Mouse (Mus musculus): ENCODE measurements around the gene Fat3. TPM values are rescaled to one million over a fixed set of nuclear protein-coding genes. Genes with fewer than 3 reads are reported as not detected.

The Fat3 gene
- polyA plus RNA-seq, 1 experiment from 2014 or later, result 5.8 TPM

GRCm38 (mm10) chr9:16344902-16345855, 155.9 kb downstream of the Fat3 start:
- H3K4me2 ChIP-seq (replicated peaks), result no peak overlapping the region
- no peak overlapping the region for H3K9ac ChIP-seq
- no peaks in the 10 kb centered on the region for H3K9me3 ChIP-seq
- no peak overlapping the region for H3K4me3 ChIP-seq
- H3K4me1 ChIP-seq, result no peaks in the 10 kb centered on the region; the same call in 1 of the 2 replicates
- H3K27ac ChIP-seq, result no peak overlapping the region
- no peaks in the 10 kb centered on the region for H3K27me3 ChIP-seq
- ATAC-seq (ENCODE audit: low FRiP score, low read depth), result no peak
- 65% methylated on average over 11 of the region's 11 CpGs for WGBS
- no peaks in the 10 kb centered on the region for H3K36me3 ChIP-seq

- no peak for ATAC-seq (ENCODE audit: low FRiP score, low read depth)
- no peak overlapping the region for H3K9ac ChIP-seq
- H3K36me3 ChIP-seq, result no peaks in the 10 kb centered on the region
- no peaks in the 10 kb centered on the region; the same call in 1 of the 2 replicates for H3K4me1 ChIP-seq
- H3K27me3 ChIP-seq, result no peaks in the 10 kb centered on the region
- H3K27ac ChIP-seq, result no peak overlapping the region
- 81% methylated on average over 2 of the region's 2 CpGs for WGBS
- H3K4me2 ChIP-seq (replicated peaks), result no peak overlapping the region
- H3K9me3 ChIP-seq, result no peaks in the 10 kb centered on the region
- no peak overlapping the region for H3K4me3 ChIP-seq
Observed at GRCm38 (mm10) chr9:16343191-16343590, 157.9 kb downstream of the Fat3 start.

- no peak overlapping the region for H3K27ac ChIP-seq
- no peak overlapping the region for H3K4me2 ChIP-seq (replicated peaks)
- H3K27me3 ChIP-seq, result no peaks in the 10 kb centered on the region
- no peaks in the 10 kb centered on the region for H3K36me3 ChIP-seq
- no peaks in the 10 kb centered on the region for H3K9me3 ChIP-seq
- 86% methylated on average over 8 of the region's 8 CpGs for WGBS
- no peak overlapping the region for H3K9ac ChIP-seq
- H3K4me1 ChIP-seq, result no peaks in the 10 kb centered on the region; the same call in 1 of the 2 replicates
- ATAC-seq (ENCODE audit: low FRiP score, low read depth), result no peak
- H3K4me3 ChIP-seq, result no peak overlapping the region
Observed at GRCm38 (mm10) chr9:16342577-16342976, 158.5 kb downstream of the Fat3 start.

GRCm38 (mm10) chr9:16330290-16330984, 170.6 kb downstream of the Fat3 start:
- Histone ChIP-seq H3K4me3 (no peak overlapping the region), H3K9ac (no peak overlapping the region), H3K9me3 (no peaks in the 10 kb centered on the region), H3K4me1 (no peaks in the 10 kb centered on the region), H3K36me3 (no peaks in the 10 kb centered on the region), H3K4me2 (replicated peaks) (no peak overlapping the region), H3K27ac (no peak overlapping the region), H3K27me3 (no peaks in the 10 kb centered on the region)
- ATAC-seq (ENCODE audit: low FRiP score, low read depth), result no peak
- 34% methylated on average over 3 of the region's 3 CpGs for WGBS

- H3K9ac ChIP-seq, result no peak overlapping the region
- no peaks in the 10 kb centered on the region for H3K27me3 ChIP-seq
- no peak for ATAC-seq (ENCODE audit: low FRiP score, low read depth)
- WGBS, result 86% methylated on average over 1 of the region's 1 CpGs
- H3K4me1 ChIP-seq, result no peaks in the 10 kb centered on the region
- H3K9me3 ChIP-seq, result no peaks in the 10 kb centered on the region
- no peaks in the 10 kb centered on the region for H3K36me3 ChIP-seq
- H3K4me3 ChIP-seq, result no peak overlapping the region
- H3K4me2 ChIP-seq (replicated peaks), result no peak overlapping the region
- H3K27ac ChIP-seq, result no peak overlapping the region
Observed at GRCm38 (mm10) chr9:16318957-16319356, 182.1 kb downstream of the Fat3 start.

- H3K9ac ChIP-seq, result no peak overlapping the region
- no peak for ATAC-seq (ENCODE audit: low FRiP score, low read depth)
- no peak overlapping the region for H3K4me3 ChIP-seq
Observed at GRCm38 (mm10) chr9:16312599-16313197, 188.4 kb downstream of the Fat3 start.

GRCm38 (mm10) chr9:16310855-16311848, 189.9 kb downstream of the Fat3 start:
- Histone ChIP-seq H3K4me1 (no peaks in the 10 kb centered on the region), H3K4me3 (no peak overlapping the region), H3K9me3 (no peaks in the 10 kb centered on the region), H3K27me3 (no peaks in the 10 kb centered on the region), H3K4me2 (replicated peaks) (no peak overlapping the region), H3K9ac (no peak overlapping the region), H3K36me3 (no peaks in the 10 kb centered on the region), H3K27ac (no peak overlapping the region)
- 54% methylated on average over 5 of the region's 5 CpGs for WGBS
- no peak for ATAC-seq (ENCODE audit: low FRiP score, low read depth)

More at GRCm38 (mm10) chr9:16312599-16313197, 188.4 kb downstream of the Fat3 start:
- H3K27ac ChIP-seq, result no peak overlapping the region
- H3K9me3 ChIP-seq, result no peaks in the 10 kb centered on the region
- no peak overlapping the region for H3K4me2 ChIP-seq (replicated peaks)
- H3K36me3 ChIP-seq, result no peaks in the 10 kb centered on the region
- 65% methylated on average over 4 of the region's 4 CpGs for WGBS
- H3K4me1 ChIP-seq, result no peaks in the 10 kb centered on the region
- H3K27me3 ChIP-seq, result no peaks in the 10 kb centered on the region

- 65% methylated on average over 4 of the region's 4 CpGs for WGBS
- no peak overlapping the region for H3K4me3 ChIP-seq
- H3K27ac ChIP-seq, result no peak overlapping the region
- peaks cover 6% of the 10 kb centered on the region; the same call in 1 of the 2 replicates for H3K4me1 ChIP-seq
- no peaks in the 10 kb centered on the region for H3K36me3 ChIP-seq
- ATAC-seq (ENCODE audit: low FRiP score, low read depth), result no peak
- no peak overlapping the region for H3K9ac ChIP-seq
- H3K9me3 ChIP-seq, result no peaks in the 10 kb centered on the region
- H3K27me3 ChIP-seq, result no peaks in the 10 kb centered on the region
- no peak overlapping the region for H3K4me2 ChIP-seq (replicated peaks)
Observed at GRCm38 (mm10) chr9:16310305-16310704, 190.8 kb downstream of the Fat3 start.

- no peak overlapping the region for H3K4me3 ChIP-seq
- H3K9ac ChIP-seq, result no peak overlapping the region
- ATAC-seq (ENCODE audit: low FRiP score, low read depth), result no peak
- 87% methylated on average over 1 of the region's 1 CpGs for WGBS
- no peaks in the 10 kb centered on the region for H3K36me3 ChIP-seq
- H3K4me2 ChIP-seq (replicated peaks), result no peak overlapping the region
- H3K27me3 ChIP-seq, result no peaks in the 10 kb centered on the region
- H3K27ac ChIP-seq, result no peak overlapping the region
- H3K9me3 ChIP-seq, result no peaks in the 10 kb centered on the region
- peaks cover 6% of the 10 kb centered on the region; the same call in 1 of the 2 replicates for H3K4me1 ChIP-seq
Observed at GRCm38 (mm10) chr9:16307789-16308188, 193.3 kb downstream of the Fat3 start.

GRCm38 (mm10) chr9:16306222-16306621, 194.9 kb downstream of the Fat3 start:
- Histone ChIP-seq H3K4me2 (replicated peaks) (no peak overlapping the region), H3K9me3 (no peaks in the 10 kb centered on the region), H3K4me3 (no peak overlapping the region), H3K27ac (no peak overlapping the region), H3K9ac (no peak overlapping the region), H3K36me3 (no peaks in the 10 kb centered on the region), H3K4me1 (peaks cover 6% of the 10 kb centered on the region; the same call in 1 of the 2 replicates), H3K27me3 (no peaks in the 10 kb centered on the region)
- ATAC-seq (ENCODE audit: low FRiP score, low read depth), result no peak

- WGBS, result 78% methylated on average over 2 of the region's 2 CpGs
- no peak overlapping the region for H3K27ac ChIP-seq
- ATAC-seq (ENCODE audit: low FRiP score, low read depth), result peak; percentile 19; the same call in 1 of the 2 replicates
Observed at GRCm38 (mm10) chr9:16305396-16306086, 195.5 kb downstream of the Fat3 start.

More at GRCm38 (mm10) chr9:16305396-16306086, 195.5 kb downstream of the Fat3 start:
- no peak overlapping the region for H3K4me2 ChIP-seq (replicated peaks)
- H3K4me1 ChIP-seq, result peaks cover 6% of the 10 kb centered on the region; the same call in 1 of the 2 replicates
- H3K36me3 ChIP-seq, result no peaks in the 10 kb centered on the region
- H3K9ac ChIP-seq, result no peak overlapping the region
- no peaks in the 10 kb centered on the region for H3K9me3 ChIP-seq
- H3K4me3 ChIP-seq, result no peak overlapping the region
- no peaks in the 10 kb centered on the region for H3K27me3 ChIP-seq

All from limb, embryonic 13.5 days (tissue).